Mouse (Mus musculus) kidney, adult 11 months (tissue): Measurements from ENCODE around the gene Nup188.

Source experiments
- DNase-seq: peaks from one replicate; pipeline ENCODE4 v3.0.0; 2022

Gene Nup188

GRCm38 (mm10) chr2:30286192-30287026 is at the start of gene Nup188, which contains the start of gene Dolk:
Gene Nup188 (plus strand): TSS chr2:30286397.
Gene Dolk (minus strand): TSS chr2:30286334.
- DNase-seq: peak; percentile 90

GRCm38 (mm10) chr2:30236426-30237198 is 49.6 kb upstream of the Nup188 start:
- no peak for DNase-seq

GRCm38 (mm10) chr2:30237199-30237880 is 48.9 kb upstream of the Nup188 start, which contains the start of gene Lrrc8a:
Gene Lrrc8a (plus strand): TSS chr2:30237715.
- peak; percentile 99 for DNase-seq

GRCm38 (mm10) chr2:30237881-30238280 is 48.3 kb upstream of the Nup188 start:
- DNase-seq: peak; percentile 79

- no peak for DNase-seq
Measured at GRCm38 (mm10) chr2:30238906-30239465, 47.2 kb upstream of the Nup188 start.

- DNase-seq: peak; percentile 79
Measured at GRCm38 (mm10) chr2:30239777-30240176, 46.4 kb upstream of the Nup188 start.

GRCm38 (mm10) chr2:30240267-30240666 is 45.9 kb upstream of the Nup188 start, which contains the start of gene Gm28035:
Gene Gm28035 (plus strand): TSS chr2:30240567.
- no peak for DNase-seq

- peak; percentile 91 for DNase-seq
Measured at GRCm38 (mm10) chr2:30242509-30242908, 43.7 kb upstream of the Nup188 start.

GRCm38 (mm10) chr2:30243391-30243790 is 42.8 kb upstream of the Nup188 start:
- DNase-seq: no peak

- peak; percentile 41 for DNase-seq
Measured at GRCm38 (mm10) chr2:30244595-30245178, 41.5 kb upstream of the Nup188 start.

- DNase-seq: no peak
Measured at GRCm38 (mm10) chr2:30247036-30247435, 39.2 kb upstream of the Nup188 start.

- DNase-seq: no peak
Measured at GRCm38 (mm10) chr2:30247681-30248080, 38.5 kb upstream of the Nup188 start.

- no peak for DNase-seq
Measured at GRCm38 (mm10) chr2:30249182-30249581, 37.0 kb upstream of the Nup188 start.

GRCm38 (mm10) chr2:30250166-30251128 is 35.8 kb upstream of the Nup188 start:
- DNase-seq: no peak

GRCm38 (mm10) chr2:30251417-30252104 is 34.6 kb upstream of the Nup188 start:
- DNase-seq: peak; percentile 41

GRCm38 (mm10) chr2:30252521-30252920 is 33.7 kb upstream of the Nup188 start:
- DNase-seq: no peak

GRCm38 (mm10) chr2:30253809-30254208 is 32.4 kb upstream of the Nup188 start:
- DNase-seq: no peak

- no peak for DNase-seq
Measured at GRCm38 (mm10) chr2:30255631-30256395, 30.4 kb upstream of the Nup188 start.

- DNase-seq: no peak
Measured at GRCm38 (mm10) chr2:30256616-30257350, 29.4 kb upstream of the Nup188 start.
